8 mouse cellular contexts compared by ENCODE assay signal in the genomic region with DNA sequence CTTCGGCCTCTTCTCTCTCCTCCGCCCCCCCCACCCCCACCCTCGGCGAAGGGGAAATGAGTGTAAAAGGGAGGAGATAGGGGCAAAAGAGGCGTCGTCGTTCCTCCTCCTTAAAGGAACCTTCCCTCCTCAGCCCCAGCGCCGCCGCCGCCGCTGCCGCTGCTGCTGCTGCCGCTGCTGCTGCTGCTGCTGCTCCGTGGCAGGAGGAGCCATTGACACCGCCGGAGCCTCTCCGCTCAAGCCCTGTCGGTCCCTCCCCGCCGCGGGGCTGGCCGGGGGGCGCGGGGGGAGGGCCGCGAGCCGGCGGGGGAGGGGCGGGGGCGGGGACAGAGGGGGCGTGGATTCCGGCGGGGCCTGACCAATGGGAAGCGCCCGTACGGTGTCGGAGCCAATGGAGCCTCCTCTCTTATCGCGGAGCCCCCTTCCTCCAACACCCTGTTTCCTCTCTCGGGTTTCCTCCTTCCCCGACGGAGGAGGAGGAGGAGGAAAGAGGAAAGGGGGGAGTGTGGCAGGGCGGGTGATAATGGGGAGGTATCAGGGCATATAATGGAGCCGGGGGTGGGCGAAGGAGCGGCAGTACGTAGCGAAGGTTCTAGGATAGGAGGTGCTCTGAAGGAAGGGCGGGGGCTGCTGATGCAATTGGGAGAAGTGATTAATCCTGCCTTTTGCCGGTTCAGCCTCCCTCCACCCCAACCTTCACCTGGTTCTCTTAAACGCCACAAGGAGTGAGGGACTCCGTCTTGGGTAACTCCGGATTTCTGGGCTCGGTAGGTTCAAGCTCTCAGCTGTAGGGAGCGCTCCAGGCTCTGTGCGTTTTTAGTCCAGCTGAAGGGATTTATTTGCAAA. TPM values are rescaled to one million over a fixed set of nuclear protein-coding genes. Genes with fewer than 3 reads are reported as not detected.
DNase-seq lines count a peak whose midpoint lies in the region; ATAC-seq and TF ChIP-seq lines count a peak whose summit lies in the region.

No protein-coding gene starts in this region.

- POLR2A ChIA-PET in Patski (lab: Charles Lee) = interaction anchor here (0.5 to 0.8 kb wide), 6 partner anchors 11 to 578 kb away, joined by 4 to 10 read pairs (median 6); no protein-coding TSS in a partner anchor

- no peaks in the 10 kb centered on the region for H3K36me3 ChIP-seq in hindbrain, embryonic 13.5 days

- H3K9me3 ChIP-seq in hindbrain, embryonic 13.5 days = no peaks in the 10 kb centered on the region

- CTCF ChIA-PET in Patski (lab: Charles Lee) = interaction anchor here (1.1 to 2.6 kb wide), 5 partner anchors 14 to 338 kb away, joined by 3 to 7 read pairs (median 7); no protein-coding TSS in a partner anchor

- peak overlapping the region; percentile 100 for H3K27ac ChIP-seq in hindbrain, embryonic 13.5 days

- H3K4me1 ChIP-seq in hindbrain, embryonic 13.5 days (replicated peaks) = peaks cover 24% of the 10 kb centered on the region

- peak; percentile 94 for ATAC-seq in Patski
- peak; percentile 97 for ATAC-seq in hindbrain, embryonic 13.5 days (ENCODE audit: low FRiP score)

- DNase-seq in Patski (ENCODE audit: low read depth, low spot score) = peak; percentile 79
- DNase-seq in cerebellum, postnatal 14 days = peak; percentile 89 to 90
- peak; percentile 80 to 86 for DNase-seq in frontal cortex, postnatal 14 days (ENCODE audit: low spot score in 2 of 2)
- peak; percentile 66 to 74 for DNase-seq in layer of hippocampus, postnatal 25 days (ENCODE audit: extremely low spot score in 1 of 2, low spot score in 1 of 2)
- DNase-seq in lung, postnatal 25 days (ENCODE audit: low spot score) = peak; percentile 96
- peak; percentile 92 for DNase-seq in retina, embryonic 14.5 days (ENCODE audit: low spot score)
- peak; percentile 88 for DNase-seq in thymus, postnatal 4 days

- under 1% methylated on average over 32 of the region's 57 CpGs for WGBS in hindbrain, embryonic 13.5 days

- in situ Hi-C loops in Patski (cut with MboI; ENCODE audit: low pct_unique_long_range_greater_than_20kb) = no loop called here

- peak overlapping the region; percentile 53 for H3K4me2 ChIP-seq in hindbrain, embryonic 13.5 days

- no peaks in the 10 kb centered on the region for H3K27me3 ChIP-seq in Patski
- no peaks in the 10 kb centered on the region for H3K27me3 ChIP-seq in hindbrain, embryonic 13.5 days

- H3K9ac ChIP-seq in hindbrain, embryonic 13.5 days = peak overlapping the region; percentile 100

- peak overlapping the region; percentile 99 for H3K4me3 ChIP-seq in hindbrain, embryonic 13.5 days

- peak; percentile 77 for TF ChIP-seq CTCF in Patski (IDR thresholded peaks at IDR 0.05)

RNA-seq across cellular contexts. Expression of gene Fbxo11, which starts 0.9 kb away (rescaled TPM):
- 60.2 TPM for polyA plus RNA-seq in Patski (2021)
- polyA plus RNA-seq in hindbrain, embryonic 13.5 days (2015; fragmentation: Nextera tagmentation; extraction: Ambion mirVana) = 26.6 and 27.0 TPM in 2 replicates
- 100 to 1,000 TPM; 117 to 119 TPM for total RNA-seq in layer of hippocampus, postnatal 25 days (2021)

Comparison
In these comparisons a context has a peak if more than half of its experiments do, and no peak if none do; other contexts are left out.
1. Peak in every context shown above with its lines: DNase-seq, ATAC-seq, H3K4me3 ChIP-seq and H3K27ac ChIP-seq.